Mouse (Mus musculus) kidney, postnatal 0 days (tissue): Measurements from ENCODE around the gene Diaph2. TPM values are rescaled to one million over a fixed set of nuclear protein-coding genes. Genes with fewer than 3 reads are reported as not detected.
"Not testable (repeated sequence)": the region's sequence is repeated elsewhere in the genome, so short reads cannot be mapped to it uniquely, and the experiment has no call there.

Experiments
- ATAC-seq: fragments of 200-750 bp; cut with Nextera tagmentation; replicated peaks from 2 replicates; pipeline ENCODE4 v1.8.0; 2017; ENCODE audit warnings: low read depth, moderate number of reproducible peaks, moderate TSS enrichment, moderate library complexity; ENCODE audit not compliant: low FRiP score
- DNase-seq: peaks from one replicate; pipeline ENCODE4 v3.0.0-alpha.2; 2016; ENCODE audit warnings: low spot score
- H3K27ac ChIP-seq: fragments of 300-500 bp; sonication (generic); 2 replicates; pipeline ENCODE4 v1.5.1; 2014; ENCODE audit warnings: mild to moderate bottlenecking
- H3K27me3 ChIP-seq: fragments of 300-500 bp; sonication (generic); 2 replicates; pipeline ENCODE4 v1.6.1; 2014; ENCODE audit warnings: low read length, mixed read lengths; ENCODE audit not compliant: insufficient read depth
- H3K36me3 ChIP-seq: fragments of 300-500 bp; sonication (generic); 2 replicates; pipeline ENCODE4 v1.6.1; 2014; ENCODE audit warnings: low read length, mixed read lengths; ENCODE audit not compliant: insufficient read depth
- H3K4me1 ChIP-seq: fragments of 300-500 bp; sonication (generic); replicated peaks from 2 replicates; pipeline ENCODE4 v1.6.1; 2014; ENCODE audit warnings: antibody characterized with exemption, low read length, mixed read lengths; ENCODE audit not compliant: insufficient read depth
- H3K4me2 ChIP-seq: fragments of 300-500 bp; sonication (generic); 2 replicates; pipeline ENCODE4 v1.6.1; 2014; ENCODE audit warnings: mild to moderate bottlenecking, low read length, moderate library complexity, mixed read lengths
- H3K4me3 ChIP-seq: fragments of 300-500 bp; sonication (generic); replicated peaks from 2 replicates; pipeline ENCODE4 v1.5.1; 2014; ENCODE audit warnings: low read depth, low read length
- H3K9ac ChIP-seq: fragments of 300-500 bp; sonication (generic); 2 replicates; pipeline ENCODE4 v1.6.1; 2014; ENCODE audit warnings: low read depth, low read length
- H3K9me3 ChIP-seq: fragments of 300-500 bp; sonication (generic); replicated peaks from 2 replicates; pipeline ENCODE4 v1.6.1; 2016; ENCODE audit warnings: low read length, inconsistent platforms, mixed read lengths
- CTCF ChIP-seq: IDR thresholded peaks from 2 replicates; pipeline ENCODE4 v1.5.1; 2016; ENCODE audit warnings: antibody characterized with exemption, low read depth, mild to moderate bottlenecking, moderate library complexity
- WGBS: fragments of 180-500 bp; shearing (Covaris S2); extraction: QIAGEN DNeasy Blood & Tissue Kit; methylation state at CpG from one replicate; pipeline ENCODE4 v1.1.7; 2014; 5-methylcytosine and 5-hydroxymethylcytosine counted together
- polyA plus RNA-seq: library from polyadenylated mRNA; unstranded; fragments of >200 nt; fragmentation: Nextera tagmentation; extraction: Ambion mirVana; gene quantifications from 2 replicates; pipeline ENCODE4 v1.2.1, GENCODE M21; 2015

Diaph2 gene
- polyA plus RNA-seq, 1 experiment from 2014 or later, result 5.4 TPM

DNA sequence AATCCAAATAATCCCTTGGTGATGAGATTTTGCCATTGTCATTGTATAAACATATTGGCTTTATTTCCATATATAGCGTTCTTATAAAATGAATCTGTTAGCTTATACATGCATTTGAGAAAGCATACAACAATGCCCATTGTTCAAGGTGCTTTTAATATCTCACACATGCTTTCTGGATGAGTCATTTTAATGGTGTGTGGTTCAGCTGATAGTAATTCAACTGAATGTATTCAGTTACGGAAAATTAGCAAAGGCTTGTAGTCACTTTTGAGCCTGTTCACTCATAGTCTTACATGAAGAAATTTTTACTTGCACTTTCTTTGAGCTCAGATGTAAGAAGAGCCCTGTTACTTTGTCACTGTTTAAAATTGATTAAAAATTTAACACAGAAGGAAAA is 423.6 kb downstream of the Diaph2 start:
- no peak for DNase-seq

GRCm38 (mm10) chrX:130187891-130188290 is 438.3 kb downstream of the Diaph2 start:
- Histone ChIP-seq H3K27ac (no peak overlapping the region), H3K9me3 (no peaks in the 10 kb centered on the region), H3K9ac (no peak overlapping the region), H3K4me2 (no peak overlapping the region), H3K4me1 (no peaks in the 10 kb centered on the region), H3K36me3 (no peaks in the 10 kb centered on the region), H3K4me3 (no peak overlapping the region), H3K27me3 (no peaks in the 10 kb centered on the region)
- 68% methylated on average over 1 of the region's 1 CpGs for WGBS
- DNase-seq (no peak), ATAC-seq (no peak)
- no peak for TF ChIP-seq CTCF

More for the DNA sequence above, 423.6 kb downstream of the Diaph2 start:
- Histone ChIP-seq H3K4me2 (no peak overlapping the region), H3K4me3 (no peak overlapping the region), H3K4me1 (no peaks in the 10 kb centered on the region), H3K36me3 (no peaks in the 10 kb centered on the region), H3K27ac (no peak overlapping the region), H3K9ac (no peak overlapping the region), H3K9me3 (no peaks in the 10 kb centered on the region), H3K27me3 (no peaks in the 10 kb centered on the region)
- no peak for ATAC-seq
- 86% methylated on average over 2 of the region's 2 CpGs for WGBS
- TF ChIP-seq CTCF, result no peak

GRCm38 (mm10) chrX:130188449-130188848 is 438.9 kb downstream of the Diaph2 start:
- Histone ChIP-seq H3K4me3 (no peak overlapping the region), H3K9ac (no peak overlapping the region), H3K4me2 (no peak overlapping the region), H3K4me1 (no peaks in the 10 kb centered on the region), H3K36me3 (no peaks in the 10 kb centered on the region), H3K27ac (no peak overlapping the region), H3K9me3 (no peaks in the 10 kb centered on the region), H3K27me3 (no peaks in the 10 kb centered on the region)
- WGBS, result 83% methylated on average over 2 of the region's 2 CpGs
- TF ChIP-seq CTCF, result no peak
- DNase-seq (no peak), ATAC-seq (no peak)

GRCm38 (mm10) chrX:130189250-130189649 is 439.7 kb downstream of the Diaph2 start:
- H3K9me3 ChIP-seq, result no peaks in the 10 kb centered on the region
- H3K9ac ChIP-seq, result no peak overlapping the region
- no peak overlapping the region for H3K4me3 ChIP-seq
- H3K36me3 ChIP-seq, result no peaks in the 10 kb centered on the region
- ATAC-seq, result no peak
- no peak for TF ChIP-seq CTCF
- H3K27me3 ChIP-seq, result no peaks in the 10 kb centered on the region
- no peak overlapping the region for H3K4me2 ChIP-seq
- H3K4me1 ChIP-seq, result no peaks in the 10 kb centered on the region
- no peak overlapping the region for H3K27ac ChIP-seq
- no peak for DNase-seq

GRCm38 (mm10) chrX:130197412-130197811 is 447.9 kb downstream of the Diaph2 start:
- not testable (repeated sequence) for H3K4me1 ChIP-seq, H3K4me2 ChIP-seq, ATAC-seq, H3K27me3 ChIP-seq, H3K9ac ChIP-seq, H3K9me3 ChIP-seq, H3K4me3 ChIP-seq, H3K27ac ChIP-seq, H3K36me3 ChIP-seq, DNase-seq
- 91% methylated on average over 3 of the region's 3 CpGs for whole genome bisulfite sequencing

GRCm38 (mm10) chrX:130205243-130205642 is 455.7 kb downstream of the Diaph2 start:
- ATAC-seq (no peak), DNase-seq (no peak)
- Histone ChIP-seq H3K27ac (no peak overlapping the region), H3K36me3 (no peaks in the 10 kb centered on the region), H3K9me3 (no peaks in the 10 kb centered on the region), H3K27me3 (no peaks in the 10 kb centered on the region), H3K4me1 (no peaks in the 10 kb centered on the region), H3K4me2 (no peak overlapping the region), H3K4me3 (no peak overlapping the region), H3K9ac (no peak overlapping the region)
- WGBS, result 67% methylated on average over 2 of the region's 2 CpGs
- no peak for TF ChIP-seq CTCF

DNA sequence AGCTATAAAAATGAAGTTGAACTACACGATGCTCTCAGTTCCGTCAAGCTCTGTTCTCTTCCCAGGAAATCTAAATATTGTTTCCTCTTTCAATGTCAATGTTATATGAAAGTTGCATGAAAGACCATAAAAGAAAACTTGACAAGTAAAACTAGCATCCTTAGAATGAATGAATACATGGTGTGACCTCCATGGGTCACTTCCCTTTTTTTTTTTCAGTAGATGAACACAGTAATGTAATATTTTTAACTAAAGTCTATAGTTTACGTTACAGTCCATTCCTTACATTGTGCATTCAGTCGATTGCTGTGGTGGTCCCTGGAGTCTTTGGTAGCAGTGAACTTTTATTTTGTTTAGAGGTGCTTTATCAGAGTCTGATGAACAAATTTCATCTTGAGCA is 462.7 kb downstream of the Diaph2 start:
- H3K9me3 ChIP-seq, result no peaks in the 10 kb centered on the region
- WGBS, result 85% methylated on average over 4 of the region's 4 CpGs
- no peak overlapping the region for H3K27ac ChIP-seq
- no peaks in the 10 kb centered on the region for H3K27me3 ChIP-seq
- no peak overlapping the region for H3K4me3 ChIP-seq
- H3K4me1 ChIP-seq, result no peaks in the 10 kb centered on the region
- ATAC-seq (no peak), DNase-seq (no peak)
- TF ChIP-seq CTCF, result no peak
- no peak overlapping the region for H3K9ac ChIP-seq
- H3K4me2 ChIP-seq, result no peak overlapping the region
- H3K36me3 ChIP-seq, result no peaks in the 10 kb centered on the region
